In genomic region chr10:80070837-80071515, GRCm38 (mm10) we compare ENCODE assay signal across 8 mouse cellular contexts. TPM values are rescaled to one million over a fixed set of nuclear protein-coding genes. Genes with fewer than 3 reads are reported as not detected.
A peak's percentile ranks its signal among the peaks of the same experiment; 100 is the strongest.
DNase-seq lines count a peak whose midpoint lies in the region; ATAC-seq and TF ChIP-seq lines count a peak whose summit lies in the region.

No protein-coding gene starts in this region.

- peaks cover 23% of the 10 kb centered on the region for H3K36me3 ChIP-seq in hindbrain, embryonic 10.5 days
- H3K36me3 ChIP-seq in hindbrain, embryonic 14.5 days (replicated peaks; ENCODE audit: control insufficient read depth, insufficient read depth): no peaks in the 10 kb centered on the region; the same call in 1 of the 2 replicates
- peaks cover 18% of the 10 kb centered on the region; the same call in 1 of the 2 replicates for H3K36me3 ChIP-seq in embryonic facial prominence, embryonic 15.5 days
- H3K36me3 ChIP-seq in heart, embryonic 13.5 days: peaks cover 23% of the 10 kb centered on the region
- H3K36me3 ChIP-seq in liver, embryonic 13.5 days: peaks cover 47% of the 10 kb centered on the region
- no peaks in the 10 kb centered on the region for H3K36me3 ChIP-seq in testis, adult 2 months (ENCODE audit: control insufficient read depth, insufficient read depth, low read length)

- TF ChIP-seq CTCF in testis, adult 2 months (IDR thresholded peaks at IDR 0.05; ENCODE audit: control insufficient read depth, insufficient read depth, insufficient replicate concordance, low read depth, low read length): no peak

- 68% methylated on average over 9 of the region's 9 CpGs for WGBS in hindbrain, embryonic 10.5 days
- WGBS in hindbrain, embryonic 14.5 days: 65% methylated on average over 9 of the region's 9 CpGs
- WGBS in embryonic facial prominence, embryonic 15.5 days: 42% methylated on average over 9 of the region's 9 CpGs
- 39% methylated on average over 9 of the region's 9 CpGs for WGBS in heart, embryonic 13.5 days
- WGBS in liver, embryonic 13.5 days (ENCODE audit: insufficient replicate concordance): 50% methylated on average over 9 of the region's 9 CpGs

- no peak for DNase-seq in hindbrain, embryonic 10.5 days (ENCODE audit: low spot score)
- DNase-seq in hindbrain, embryonic 14.5 days (ENCODE audit: low spot score): no peak
- peak; percentile 93 for DNase-seq in kidney, postnatal 14 days
- DNase-seq in liver, embryonic 13.5 days: peak; percentile 81

- no peak for TF ChIP-seq POLR2A in testis, adult 2 months (IDR thresholded peaks at IDR 0.05; ENCODE audit: control insufficient read depth, low read depth, low read length)

- no peaks in the 10 kb centered on the region for H3K9me3 ChIP-seq in hindbrain, embryonic 10.5 days
- no peaks in the 10 kb centered on the region for H3K9me3 ChIP-seq in hindbrain, embryonic 14.5 days (ENCODE audit: control insufficient read depth, low read length)
- H3K9me3 ChIP-seq in embryonic facial prominence, embryonic 15.5 days (replicated peaks): no peaks in the 10 kb centered on the region
- no peaks in the 10 kb centered on the region for H3K9me3 ChIP-seq in heart, embryonic 13.5 days
- no peaks in the 10 kb centered on the region for H3K9me3 ChIP-seq in liver, embryonic 13.5 days (replicated peaks)

- H3K4me1 ChIP-seq in hindbrain, embryonic 10.5 days (replicated peaks): peaks cover 49% of the 10 kb centered on the region
- H3K4me1 ChIP-seq in hindbrain, embryonic 14.5 days (replicated peaks; ENCODE audit: control insufficient read depth, insufficient read depth, low read length): peaks cover 4% of the 10 kb centered on the region; the same call in 1 of the 2 replicates
- H3K4me1 ChIP-seq in embryonic facial prominence, embryonic 15.5 days: peaks cover 45% of the 10 kb centered on the region
- H3K4me1 ChIP-seq in heart, embryonic 13.5 days: peaks cover 62% of the 10 kb centered on the region
- H3K4me1 ChIP-seq in liver, embryonic 13.5 days (replicated peaks): peaks cover 68% of the 10 kb centered on the region
- peaks cover 13% of the 10 kb centered on the region for H3K4me1 ChIP-seq in testis, adult 2 months (ENCODE audit: control insufficient read depth, insufficient read depth, low read length)

- H3K9ac ChIP-seq in hindbrain, embryonic 14.5 days: no peak overlapping the region
- no peak overlapping the region for H3K9ac ChIP-seq in embryonic facial prominence, embryonic 15.5 days
- H3K9ac ChIP-seq in heart, embryonic 13.5 days: peak overlapping the region; percentile 66
- peak overlapping the region; percentile 66 for H3K9ac ChIP-seq in liver, embryonic 13.5 days

- H3K4me2 ChIP-seq in hindbrain, embryonic 14.5 days (replicated peaks): no peak overlapping the region
- H3K4me2 ChIP-seq in embryonic facial prominence, embryonic 15.5 days (replicated peaks): no peak overlapping the region
- peak overlapping the region; percentile 33 for H3K4me2 ChIP-seq in heart, embryonic 13.5 days
- peak overlapping the region; percentile 54 for H3K4me2 ChIP-seq in liver, embryonic 13.5 days

- H3K4me3 ChIP-seq in hindbrain, embryonic 10.5 days: peak overlapping the region; percentile 11; the same call in 1 of the 2 replicates
- no peak overlapping the region for H3K4me3 ChIP-seq in hindbrain, embryonic 14.5 days (replicated peaks; ENCODE audit: low read length)
- no peak overlapping the region for H3K4me3 ChIP-seq in embryonic facial prominence, embryonic 15.5 days (replicated peaks)
- no peak overlapping the region for H3K4me3 ChIP-seq in heart, embryonic 13.5 days
- no peak overlapping the region; the same call in 1 of the 2 replicates for H3K4me3 ChIP-seq in liver, embryonic 13.5 days (replicated peaks)
- H3K4me3 ChIP-seq in testis, adult 2 months (ENCODE audit: control insufficient read depth, low read depth, low read length): no peak overlapping the region

- no peak for ATAC-seq in hindbrain, embryonic 14.5 days (ENCODE audit: low FRiP score)
- ATAC-seq in embryonic facial prominence, embryonic 15.5 days (ENCODE audit: insufficient number of reproducible peaks, low FRiP score, low TSS enrichment, low read depth): peak; percentile 69
- peak; percentile 64 for ATAC-seq in heart, embryonic 13.5 days (ENCODE audit: extremely low read depth, insufficient number of reproducible peaks, low FRiP score, low TSS enrichment)
- peak; percentile 95 for ATAC-seq in liver, embryonic 13.5 days (ENCODE audit: low read depth)
- ATAC-seq in monocyte, adult 5-6 weeks (replicated peaks; ENCODE audit: insufficient number of reproducible peaks, low FRiP score, low TSS enrichment, poor library complexity, severe bottlenecking): 0 out of 2 replicates have a peak, but pooled peaks have one; percentile 6

- H3K27me3 ChIP-seq in hindbrain, embryonic 10.5 days (ENCODE audit: insufficient read depth, poor library complexity, severe bottlenecking): peaks cover 4% of the 10 kb centered on the region; the same call in 1 of the 2 replicates
- no peaks in the 10 kb centered on the region for H3K27me3 ChIP-seq in hindbrain, embryonic 14.5 days (ENCODE audit: control insufficient read depth, insufficient read depth, low read length)
- no peaks in the 10 kb centered on the region for H3K27me3 ChIP-seq in embryonic facial prominence, embryonic 15.5 days
- H3K27me3 ChIP-seq in heart, embryonic 13.5 days (replicated peaks): no peaks in the 10 kb centered on the region
- H3K27me3 ChIP-seq in liver, embryonic 13.5 days: no peaks in the 10 kb centered on the region
- no peaks in the 10 kb centered on the region for H3K27me3 ChIP-seq in testis, adult 2 months (ENCODE audit: control insufficient read depth, insufficient read depth, low read length)

- peak overlapping the region; percentile 67 for H3K27ac ChIP-seq in hindbrain, embryonic 10.5 days
- no peak overlapping the region for H3K27ac ChIP-seq in hindbrain, embryonic 14.5 days
- peak overlapping the region; percentile 67 for H3K27ac ChIP-seq in embryonic facial prominence, embryonic 15.5 days (replicated peaks)
- H3K27ac ChIP-seq in heart, embryonic 13.5 days (replicated peaks): peak overlapping the region; percentile 85
- H3K27ac ChIP-seq in liver, embryonic 13.5 days: peak overlapping the region; percentile 97
- peak overlapping the region; percentile 34 for H3K27ac ChIP-seq in testis, adult 2 months (ENCODE audit: control insufficient read depth, insufficient read depth, low read depth, low read length)

RNA-seq across cellular contexts. Expression of gene Gpx4, which starts 24.0 kb away (rescaled TPM):
- polyA plus RNA-seq in hindbrain, embryonic 10.5 days (2016; fragmentation: Nextera tagmentation; extraction: Ambion mirVana): 681 and 705 TPM in 2 replicates
- 556 and 557 TPM in 2 replicates for polyA plus RNA-seq in hindbrain, embryonic 14.5 days (2014; fragmentation: Nextera tagmentation; extraction: Ambion mirVana)
- 503 and 528 TPM in 2 replicates for polyA plus RNA-seq in embryonic facial prominence, embryonic 15.5 days (2015; fragmentation: Nextera tagmentation; extraction: Ambion mirVana)
- 691 and 741 TPM in 2 replicates for polyA plus RNA-seq in heart, embryonic 13.5 days (2015; fragmentation: Nextera tagmentation; extraction: Ambion mirVana)
- 677 TPM in 2 replicates for polyA plus RNA-seq in liver, embryonic 13.5 days (2015; fragmentation: Nextera tagmentation; extraction: Ambion mirVana)
- total RNA-seq in monocyte, adult 5-6 weeks (2017): 250 to 253 TPM (median 251 TPM) in 3 replicates
- 3,516 and 3,720 TPM in 2 replicates for polyA plus RNA-seq in testis, adult 2 months (2012; rRNA removed)

RNA-seq across cellular contexts. Expression of gene Polr2e, which starts 31.4 kb away (rescaled TPM):
- polyA plus RNA-seq in hindbrain, embryonic 10.5 days (2016; fragmentation: Nextera tagmentation; extraction: Ambion mirVana): 261 and 268 TPM in 2 replicates
- polyA plus RNA-seq in hindbrain, embryonic 14.5 days (2014; fragmentation: Nextera tagmentation; extraction: Ambion mirVana): 142 and 150 TPM in 2 replicates
- 218 and 221 TPM in 2 replicates for polyA plus RNA-seq in embryonic facial prominence, embryonic 15.5 days (2015; fragmentation: Nextera tagmentation; extraction: Ambion mirVana)
- polyA plus RNA-seq in heart, embryonic 13.5 days (2015; fragmentation: Nextera tagmentation; extraction: Ambion mirVana): 149 and 154 TPM in 2 replicates
- 120 and 122 TPM in 2 replicates for polyA plus RNA-seq in liver, embryonic 13.5 days (2015; fragmentation: Nextera tagmentation; extraction: Ambion mirVana)
- 83.4 to 130 TPM (median 95.9 TPM) in 3 replicates for total RNA-seq in monocyte, adult 5-6 weeks (2017)
- 104 and 113 TPM in 2 replicates for polyA plus RNA-seq in testis, adult 2 months (2012; rRNA removed)

RNA-seq across cellular contexts. Expression of gene Sbno2, which starts 34.4 kb away (rescaled TPM):
- 16.8 and 17.2 TPM in 2 replicates for polyA plus RNA-seq in hindbrain, embryonic 10.5 days (2016; fragmentation: Nextera tagmentation; extraction: Ambion mirVana)
- 12.3 and 12.6 TPM in 2 replicates for polyA plus RNA-seq in hindbrain, embryonic 14.5 days (2014; fragmentation: Nextera tagmentation; extraction: Ambion mirVana)
- polyA plus RNA-seq in embryonic facial prominence, embryonic 15.5 days (2015; fragmentation: Nextera tagmentation; extraction: Ambion mirVana): 19.4 and 19.8 TPM in 2 replicates
- 9.1 and 10.1 TPM in 2 replicates for polyA plus RNA-seq in heart, embryonic 13.5 days (2015; fragmentation: Nextera tagmentation; extraction: Ambion mirVana)
- 9.2 and 9.9 TPM in 2 replicates for polyA plus RNA-seq in liver, embryonic 13.5 days (2015; fragmentation: Nextera tagmentation; extraction: Ambion mirVana)
- total RNA-seq in monocyte, adult 5-6 weeks (2017): 50.6 to 75.0 TPM (median 51.9 TPM) in 3 replicates
- polyA plus RNA-seq in testis, adult 2 months (2012; rRNA removed): 13.9 and 14.0 TPM in 2 replicates

RNA-seq across cellular contexts. Expression of gene Stk11, which starts 44.6 kb away (rescaled TPM):
- polyA plus RNA-seq in hindbrain, embryonic 10.5 days (2016; fragmentation: Nextera tagmentation; extraction: Ambion mirVana): 18.5 and 21.1 TPM in 2 replicates
- polyA plus RNA-seq in hindbrain, embryonic 14.5 days (2014; fragmentation: Nextera tagmentation; extraction: Ambion mirVana): 20.2 and 24.6 TPM in 2 replicates
- polyA plus RNA-seq in embryonic facial prominence, embryonic 15.5 days (2015; fragmentation: Nextera tagmentation; extraction: Ambion mirVana): 21.3 and 27.3 TPM in 2 replicates
- 12.0 and 13.0 TPM in 2 replicates for polyA plus RNA-seq in heart, embryonic 13.5 days (2015; fragmentation: Nextera tagmentation; extraction: Ambion mirVana)
- 16.2 and 18.3 TPM in 2 replicates for polyA plus RNA-seq in liver, embryonic 13.5 days (2015; fragmentation: Nextera tagmentation; extraction: Ambion mirVana)
- total RNA-seq in monocyte, adult 5-6 weeks (2017): 155 to 177 TPM (median 155 TPM) in 3 replicates
- 215 and 222 TPM in 2 replicates for polyA plus RNA-seq in testis, adult 2 months (2012; rRNA removed)

RNA-seq across cellular contexts. Expression of gene Arhgap45, which starts 54.5 kb away (rescaled TPM):
- 8.4 and 9.0 TPM in 2 replicates for polyA plus RNA-seq in hindbrain, embryonic 10.5 days (2016; fragmentation: Nextera tagmentation; extraction: Ambion mirVana)
- polyA plus RNA-seq in hindbrain, embryonic 14.5 days (2014; fragmentation: Nextera tagmentation; extraction: Ambion mirVana): 1.1 and 1.7 TPM in 2 replicates
- 5.1 and 6.2 TPM in 2 replicates for polyA plus RNA-seq in embryonic facial prominence, embryonic 15.5 days (2015; fragmentation: Nextera tagmentation; extraction: Ambion mirVana)
- 5.5 and 6.5 TPM in 2 replicates for polyA plus RNA-seq in heart, embryonic 13.5 days (2015; fragmentation: Nextera tagmentation; extraction: Ambion mirVana)
- 14.3 and 14.9 TPM in 2 replicates for polyA plus RNA-seq in liver, embryonic 13.5 days (2015; fragmentation: Nextera tagmentation; extraction: Ambion mirVana)
- total RNA-seq in monocyte, adult 5-6 weeks (2017): 356 to 478 TPM (median 365 TPM) in 3 replicates
- polyA plus RNA-seq in testis, adult 2 months (2012; rRNA removed): 2.1 and 3.4 TPM in 2 replicates

Comparison
In these comparisons a context has a peak if more than half of its experiments do, and no peak if none do; other contexts are left out.
1. DNase-seq: peak in kidney, postnatal 14 days (single experiment) and liver, embryonic 13.5 days (single experiment); none in hindbrain, embryonic 10.5 days (single experiment) and hindbrain, embryonic 14.5 days (single experiment).
2. H3K4me2 ChIP-seq: peak in heart, embryonic 13.5 days (single experiment) and liver, embryonic 13.5 days (single experiment); none in hindbrain, embryonic 14.5 days (single experiment) and embryonic facial prominence, embryonic 15.5 days (single experiment).
3. H3K9ac ChIP-seq: peak in heart, embryonic 13.5 days (single experiment) and liver, embryonic 13.5 days (single experiment); none in hindbrain, embryonic 14.5 days (single experiment) and embryonic facial prominence, embryonic 15.5 days (single experiment).